Mouse (Mus musculus) stomach, embryonic 15.5 days (tissue): Measurements from ENCODE around the gene Endou. TPM values are rescaled to one million over a fixed set of nuclear protein-coding genes. Genes with fewer than 3 reads are reported as not detected.

ENCODE experiments used
- ATAC-seq: fragments of 200-750 bp; cut with Nextera tagmentation; 2 replicates; pipeline ENCODE4 v1.8.0; 2017; ENCODE audit warnings: low read depth, moderate number of reproducible peaks, moderate TSS enrichment; ENCODE audit not compliant: insufficient read depth, low FRiP score
- H3K27ac ChIP-seq: fragments of 300-500 bp; sonication (generic); 2 replicates; pipeline ENCODE4 v1.5.1; 2015; ENCODE audit warnings: mild to moderate bottlenecking, inconsistent platforms
- H3K27me3 ChIP-seq: fragments of 300-500 bp; sonication (generic); replicated peaks from 2 replicates; pipeline ENCODE4 v1.6.1; 2015; ENCODE audit warnings: inconsistent platforms
- H3K36me3 ChIP-seq: fragments of 300-500 bp; sonication (generic); 2 replicates; pipeline ENCODE4 v1.6.1; 2015; ENCODE audit warnings: inconsistent platforms
- H3K4me1 ChIP-seq: fragments of 300-500 bp; sonication (generic); 2 replicates; pipeline ENCODE4 v1.6.1; 2015; ENCODE audit warnings: inconsistent platforms
- H3K4me2 ChIP-seq: fragments of 300-500 bp; sonication (generic); 2 replicates; pipeline ENCODE4 v1.6.1; 2015; ENCODE audit warnings: mild to moderate bottlenecking, inconsistent platforms
- H3K4me3 ChIP-seq: fragments of 300-500 bp; sonication (generic); replicated peaks from 2 replicates; pipeline ENCODE4 v1.5.1; 2015; ENCODE audit warnings: inconsistent platforms
- H3K9ac ChIP-seq: fragments of 300-500 bp; sonication (generic); 2 replicates; pipeline ENCODE4 v1.6.1; 2015; ENCODE audit warnings: inconsistent platforms
- H3K9me3 ChIP-seq: fragments of 300-500 bp; sonication (generic); 2 replicates; pipeline ENCODE4 v1.6.1; 2016; ENCODE audit warnings: inconsistent platforms
- WGBS: fragments of 180-500 bp; shearing (Covaris S2); methylation state at CpG from one replicate; pipeline ENCODE4 v1.1.7; 2015; 5-methylcytosine and 5-hydroxymethylcytosine counted together
- polyA plus RNA-seq: library from polyadenylated mRNA; unstranded; fragments of >200 nt; fragmentation: Nextera tagmentation; extraction: Ambion mirVana; gene quantifications from 2 replicates; pipeline ENCODE4 v1.2.1, GENCODE M21; 2015

Endou gene
- polyA plus RNA-seq, 1 experiment from 2014 or later = 2.2 TPM

DNA sequence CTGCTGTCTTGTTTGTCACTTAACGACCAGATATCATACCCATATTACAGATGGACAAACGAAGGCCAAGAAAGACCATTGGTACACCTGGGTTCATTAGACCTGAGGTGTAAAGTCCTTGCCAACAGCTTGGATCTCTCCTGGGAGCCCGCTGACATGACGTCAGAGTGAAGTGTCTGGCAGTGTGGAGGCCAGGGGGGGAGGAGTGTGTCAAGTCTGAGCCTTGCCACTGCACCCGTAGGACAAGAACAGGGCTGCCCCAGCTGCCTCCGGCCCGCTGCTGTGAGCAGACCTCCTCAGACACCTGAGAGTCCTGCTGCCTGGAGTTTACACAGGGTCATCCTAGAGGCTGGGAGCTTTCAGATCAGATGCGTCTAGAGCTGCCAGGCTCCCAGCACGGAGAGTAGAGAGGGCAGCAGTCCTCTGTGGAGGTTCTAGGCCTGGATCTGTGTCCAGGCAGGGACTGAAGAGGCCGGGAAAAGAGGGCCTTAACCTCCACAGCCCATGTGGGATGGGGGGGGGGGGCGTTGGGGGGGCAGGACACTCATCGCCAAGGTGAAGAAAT is 12.9 kb upstream of the Endou start:
- 64% methylated on average over 12 of the region's 12 CpGs for WGBS
- no peak overlapping the region for H3K4me3 ChIP-seq
- no peaks in the 10 kb centered on the region for H3K27me3 ChIP-seq
- ATAC-seq = no peak
- H3K4me1 ChIP-seq = 0 out of 2 replicates have a peak, but pooled peaks cover 10% of the 10 kb centered on the region
- no peak overlapping the region for H3K4me2 ChIP-seq
- no peaks in the 10 kb centered on the region for H3K9me3 ChIP-seq
- no peak overlapping the region for H3K27ac ChIP-seq
- H3K9ac ChIP-seq = no peak overlapping the region
- H3K36me3 ChIP-seq = no peaks in the 10 kb centered on the region

DNA sequence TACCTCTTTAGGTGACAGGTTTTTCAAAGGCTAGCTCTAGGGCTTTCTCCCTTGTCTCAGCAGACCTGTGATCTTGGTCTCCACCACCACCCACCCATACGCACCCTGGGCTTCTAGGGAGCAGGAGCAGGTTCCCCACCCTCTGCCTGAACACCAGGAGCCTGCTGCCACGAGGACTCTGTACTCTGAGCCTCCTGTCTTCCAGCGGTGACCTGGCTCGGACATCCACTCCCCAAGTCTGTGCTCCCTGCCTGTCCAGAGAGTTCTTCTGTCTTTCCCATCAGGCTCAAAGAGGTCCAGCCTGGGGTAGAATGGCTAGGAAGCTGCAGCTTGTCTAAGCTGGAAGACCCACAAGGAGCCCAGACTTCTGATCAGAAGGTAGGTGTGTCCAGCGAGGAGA is 12.1 kb upstream of the Endou start:
- H3K36me3 ChIP-seq = no peaks in the 10 kb centered on the region
- no peaks in the 10 kb centered on the region for H3K27me3 ChIP-seq
- H3K4me3 ChIP-seq = no peak overlapping the region
- 0 out of 2 replicates have a peak, but pooled peaks cover 10% of the 10 kb centered on the region for H3K4me1 ChIP-seq
- H3K4me2 ChIP-seq = no peak overlapping the region
- H3K9me3 ChIP-seq = no peaks in the 10 kb centered on the region
- no peak for ATAC-seq
- H3K27ac ChIP-seq = no peak overlapping the region
- H3K9ac ChIP-seq = no peak overlapping the region
- WGBS = 80% methylated on average over 5 of the region's 5 CpGs

DNA sequence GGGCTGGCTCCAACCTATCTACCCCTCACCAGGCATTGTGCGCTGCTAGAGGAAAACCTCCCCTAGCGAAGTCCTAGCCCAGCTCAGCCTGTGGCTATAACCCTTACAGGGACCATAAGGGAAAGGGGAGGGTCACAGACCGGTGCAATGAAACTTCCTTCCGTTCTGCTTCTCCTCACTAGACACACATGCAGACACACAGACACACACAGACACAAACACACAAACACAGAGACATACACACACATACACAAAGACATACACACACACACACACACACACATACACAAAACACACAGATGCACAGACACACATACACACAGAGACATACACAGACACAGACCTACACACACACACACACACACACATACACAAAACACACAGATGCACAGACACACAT is 11.5 kb upstream of the Endou start:
- Histone ChIP-seq H3K9ac (no peak overlapping the region), H3K27me3 (no peaks in the 10 kb centered on the region), H3K27ac (no peak overlapping the region), H3K36me3 (no peaks in the 10 kb centered on the region), H3K4me2 (no peak overlapping the region), H3K4me1 (0 out of 2 replicates have a peak, but pooled peaks cover 10% of the 10 kb centered on the region), H3K9me3 (no peaks in the 10 kb centered on the region), H3K4me3 (no peak overlapping the region)
- 72% methylated on average over 4 of the region's 4 CpGs for WGBS
- no peak for ATAC-seq

DNA sequence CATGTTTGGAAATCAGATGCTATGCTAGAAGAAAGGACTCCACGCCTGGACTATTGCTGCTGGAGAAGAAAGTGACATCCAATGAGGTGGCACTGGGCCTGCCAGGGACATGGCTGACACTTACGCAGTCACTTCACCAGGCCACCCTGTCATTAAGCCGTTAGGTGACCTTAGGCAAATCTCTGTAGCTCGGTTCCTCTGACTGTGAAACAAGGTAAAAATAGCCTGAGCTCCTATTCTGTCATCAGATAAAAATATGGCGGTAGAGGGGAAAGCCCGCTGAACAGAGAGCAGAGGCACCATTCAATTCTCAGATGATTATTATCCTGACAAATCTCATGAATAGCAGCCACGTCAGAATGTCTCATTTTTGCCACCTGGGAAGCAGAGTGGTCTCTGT is 10.9 kb upstream of the Endou start:
- Histone ChIP-seq H3K4me3 (no peak overlapping the region), H3K9me3 (no peaks in the 10 kb centered on the region), H3K27me3 (no peaks in the 10 kb centered on the region), H3K27ac (no peak overlapping the region), H3K4me2 (no peak overlapping the region), H3K36me3 (no peaks in the 10 kb centered on the region), H3K4me1 (0 out of 2 replicates have a peak, but pooled peaks cover 10% of the 10 kb centered on the region), H3K9ac (no peak overlapping the region)
- WGBS = 65% methylated on average over 7 of the region's 7 CpGs
- no peak for ATAC-seq

DNA sequence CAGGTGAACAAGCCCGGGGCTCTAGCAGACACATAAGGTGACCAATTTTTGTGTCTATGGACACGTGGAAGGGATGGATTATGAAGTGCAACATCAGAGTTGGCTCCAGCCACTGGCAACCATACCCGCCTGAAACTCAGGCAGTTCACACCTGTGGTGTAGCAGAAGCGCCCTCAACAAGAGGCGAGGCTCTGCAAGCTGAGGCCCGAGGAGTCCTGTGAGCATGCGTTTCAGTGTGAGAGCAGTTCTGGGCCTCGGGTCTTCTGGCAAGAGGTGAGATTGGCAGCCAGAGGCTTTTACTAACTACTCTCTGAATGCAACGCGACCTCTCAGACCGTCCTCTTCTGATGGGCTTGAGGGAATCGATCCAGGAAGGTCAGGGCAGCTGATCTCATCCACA is 10.5 kb upstream of the Endou start:
- no peak for ATAC-seq
- Histone ChIP-seq H3K4me3 (no peak overlapping the region), H3K9me3 (no peaks in the 10 kb centered on the region), H3K4me2 (no peak overlapping the region), H3K27ac (no peak overlapping the region), H3K27me3 (no peaks in the 10 kb centered on the region), H3K9ac (no peak overlapping the region), H3K4me1 (0 out of 2 replicates have a peak, but pooled peaks cover 10% of the 10 kb centered on the region), H3K36me3 (no peaks in the 10 kb centered on the region)
- WGBS = 74% methylated on average over 12 of the region's 12 CpGs

DNA sequence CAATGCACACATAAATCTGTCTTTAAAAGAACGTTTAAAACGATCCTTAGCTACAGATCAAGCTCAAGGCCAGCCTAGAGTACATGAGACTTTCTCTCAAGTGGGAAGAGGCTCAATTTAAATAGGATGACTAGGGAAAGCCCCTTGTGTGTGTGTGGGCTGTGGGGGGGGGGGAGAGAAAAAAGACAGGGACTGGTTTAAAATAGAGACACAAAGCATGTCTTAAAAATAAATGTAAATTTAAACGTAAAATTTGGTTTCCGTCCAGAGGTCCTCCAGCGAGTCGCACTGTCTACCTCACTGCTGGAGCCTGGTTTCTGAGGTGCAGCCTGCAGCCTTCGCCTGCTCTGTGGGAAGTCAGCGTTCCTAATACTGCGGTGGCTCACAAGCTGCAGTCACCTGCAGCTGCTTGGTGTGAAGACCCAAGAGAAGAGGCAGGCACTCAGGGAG is 9.2 kb upstream of the Endou start:
- no peak for ATAC-seq
- Histone ChIP-seq H3K27me3 (no peaks in the 10 kb centered on the region), H3K36me3 (no peaks in the 10 kb centered on the region), H3K4me1 (0 out of 2 replicates have a peak, but pooled peaks cover 6% of the 10 kb centered on the region), H3K4me2 (no peak overlapping the region), H3K9me3 (no peaks in the 10 kb centered on the region), H3K27ac (no peak overlapping the region), H3K9ac (no peak overlapping the region), H3K4me3 (no peak overlapping the region)
- 73% methylated on average over 9 of the region's 9 CpGs for WGBS

DNA sequence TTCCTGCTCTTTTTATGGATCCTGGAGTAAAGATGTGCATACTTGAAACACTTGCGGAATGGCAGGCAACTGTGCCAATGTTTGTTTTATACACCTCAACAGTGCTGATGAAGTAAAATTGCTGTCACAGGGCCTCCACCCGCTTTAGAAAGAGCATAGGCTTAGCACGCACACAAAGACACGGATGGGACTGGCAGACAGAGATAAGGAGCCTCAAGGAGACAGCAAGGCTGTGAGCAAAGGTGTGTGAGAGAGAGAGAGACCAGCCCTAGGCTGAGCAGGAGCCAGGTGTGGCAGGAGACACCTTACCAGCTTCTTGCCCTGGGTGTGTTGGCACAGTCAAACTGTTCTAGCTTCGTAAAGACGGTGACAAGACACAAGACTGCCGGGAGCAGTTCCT is 7.8 kb upstream of the Endou start:
- Histone ChIP-seq H3K27ac (no peak overlapping the region), H3K4me3 (no peak overlapping the region), H3K9ac (no peak overlapping the region), H3K9me3 (no peaks in the 10 kb centered on the region), H3K36me3 (no peaks in the 10 kb centered on the region), H3K4me2 (no peak overlapping the region), H3K4me1 (no peaks in the 10 kb centered on the region), H3K27me3 (no peaks in the 10 kb centered on the region)
- 82% methylated on average over 7 of the region's 7 CpGs for WGBS
- no peak for ATAC-seq

DNA sequence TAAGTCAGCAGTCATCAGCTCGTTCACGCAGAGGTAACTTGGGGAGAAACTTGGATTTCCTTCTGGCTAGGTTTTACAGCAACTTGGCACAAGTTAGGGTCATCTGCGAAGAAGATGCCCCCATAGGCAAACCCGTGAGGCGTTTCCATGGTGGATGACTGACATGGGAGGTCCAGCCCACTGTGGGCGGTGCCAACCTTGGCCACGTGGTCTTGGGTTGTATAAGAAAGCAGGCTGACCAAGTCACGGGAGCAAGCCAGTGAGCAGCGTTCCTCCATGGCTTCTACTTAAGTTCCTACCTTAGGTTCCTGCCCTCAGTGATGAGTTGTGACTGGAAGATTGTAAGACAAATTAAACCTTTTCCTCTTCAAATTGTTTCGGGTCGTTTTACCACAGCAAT is 849 bp upstream of the Endou start:
- H3K9me3 ChIP-seq = no peaks in the 10 kb centered on the region
- no peaks in the 10 kb centered on the region for H3K36me3 ChIP-seq
- no peaks in the 10 kb centered on the region for H3K4me1 ChIP-seq
- no peak overlapping the region for H3K9ac ChIP-seq
- no peak overlapping the region for H3K4me2 ChIP-seq
- ATAC-seq = no peak
- no peak overlapping the region for H3K27ac ChIP-seq
- no peak overlapping the region for H3K4me3 ChIP-seq
- H3K27me3 ChIP-seq = no peaks in the 10 kb centered on the region
- 88% methylated on average over 11 of the region's 11 CpGs for WGBS

DNA sequence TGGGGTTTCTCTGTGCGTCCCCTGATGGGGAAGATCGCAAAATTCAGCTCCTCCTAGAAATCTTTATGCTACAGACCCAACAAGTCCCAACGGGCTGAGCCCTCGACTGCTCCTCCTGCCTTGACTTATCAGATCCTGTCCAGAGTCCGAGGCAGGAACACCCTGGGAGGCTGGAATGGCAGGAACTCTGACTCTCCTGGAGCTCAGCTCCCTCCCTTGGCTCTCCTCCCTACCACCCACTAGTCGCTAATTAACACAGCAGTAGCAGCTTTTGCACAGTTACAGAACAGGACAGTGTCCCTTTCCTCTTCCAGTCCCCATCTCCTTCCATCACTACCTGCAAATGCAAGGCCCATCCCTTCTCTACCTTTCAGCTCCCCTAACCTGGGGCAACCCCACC is 774 bp downstream of the Endou start:
- H3K27ac ChIP-seq = no peak overlapping the region
- H3K36me3 ChIP-seq = no peaks in the 10 kb centered on the region
- no peak for ATAC-seq
- H3K4me2 ChIP-seq = no peak overlapping the region
- no peak overlapping the region for H3K9ac ChIP-seq
- no peak overlapping the region for H3K4me3 ChIP-seq
- H3K9me3 ChIP-seq = no peaks in the 10 kb centered on the region
- H3K27me3 ChIP-seq = no peaks in the 10 kb centered on the region
- WGBS = 57% methylated on average over 6 of the region's 6 CpGs
- H3K4me1 ChIP-seq = no peaks in the 10 kb centered on the region

DNA sequence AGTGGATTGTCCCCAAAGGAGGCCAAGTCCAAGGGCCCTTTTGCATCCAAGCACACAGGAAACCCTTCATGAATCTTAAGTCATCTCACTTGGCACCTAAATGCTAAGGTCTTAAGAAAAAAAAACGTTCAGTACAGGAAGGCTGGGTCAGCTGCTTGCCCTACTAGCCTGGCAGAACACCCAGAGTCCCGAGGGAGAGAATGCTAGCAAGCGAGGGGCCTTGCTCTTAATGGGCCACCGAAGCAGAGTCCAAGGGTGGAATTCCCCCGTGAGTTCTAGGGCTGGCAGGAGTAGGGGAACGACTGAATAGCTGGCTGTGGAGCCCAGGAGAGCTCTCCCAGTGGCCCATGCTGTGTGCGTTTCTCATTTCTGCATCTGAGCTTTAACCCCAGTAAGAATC is 2.3 kb downstream of the Endou start:
- H3K4me2 ChIP-seq = no peak overlapping the region

DNA sequence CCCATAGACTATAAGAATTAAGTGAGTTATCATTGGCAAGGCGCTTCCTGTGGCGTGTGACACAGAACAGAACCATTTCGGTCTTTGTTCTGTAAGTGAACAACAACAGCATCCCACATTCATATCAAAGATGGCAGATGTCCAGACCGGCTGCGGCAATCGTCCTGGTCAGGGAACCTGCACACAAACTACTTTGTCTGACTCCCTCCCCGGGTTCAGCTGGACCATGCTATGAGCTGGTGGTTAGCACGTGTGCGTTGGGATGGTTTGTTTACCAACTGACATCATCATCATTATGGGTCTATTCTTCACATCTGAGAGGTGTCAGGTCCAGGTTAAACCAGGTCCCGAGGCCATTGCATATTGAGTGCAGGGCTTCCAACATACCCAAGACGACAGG is 2.7 kb downstream of the Endou start:
- no peak overlapping the region for H3K4me2 ChIP-seq
- H3K36me3 ChIP-seq = no peaks in the 10 kb centered on the region
- H3K4me3 ChIP-seq = no peak overlapping the region
- no peak overlapping the region for H3K27ac ChIP-seq
- H3K4me1 ChIP-seq = no peaks in the 10 kb centered on the region
- 66% methylated on average over 11 of the region's 11 CpGs for WGBS
- H3K9ac ChIP-seq = no peak overlapping the region
- no peak for ATAC-seq
- H3K9me3 ChIP-seq = no peaks in the 10 kb centered on the region
- H3K27me3 ChIP-seq = no peaks in the 10 kb centered on the region

More for the DNA sequence above, 2.3 kb downstream of the Endou start:
- Histone ChIP-seq H3K36me3 (no peaks in the 10 kb centered on the region), H3K9me3 (no peaks in the 10 kb centered on the region), H3K9ac (no peak overlapping the region), H3K4me1 (no peaks in the 10 kb centered on the region), H3K4me3 (no peak overlapping the region), H3K27ac (no peak overlapping the region), H3K27me3 (no peaks in the 10 kb centered on the region)
- WGBS = 58% methylated on average over 7 of the region's 7 CpGs
- ATAC-seq = no peak

DNA sequence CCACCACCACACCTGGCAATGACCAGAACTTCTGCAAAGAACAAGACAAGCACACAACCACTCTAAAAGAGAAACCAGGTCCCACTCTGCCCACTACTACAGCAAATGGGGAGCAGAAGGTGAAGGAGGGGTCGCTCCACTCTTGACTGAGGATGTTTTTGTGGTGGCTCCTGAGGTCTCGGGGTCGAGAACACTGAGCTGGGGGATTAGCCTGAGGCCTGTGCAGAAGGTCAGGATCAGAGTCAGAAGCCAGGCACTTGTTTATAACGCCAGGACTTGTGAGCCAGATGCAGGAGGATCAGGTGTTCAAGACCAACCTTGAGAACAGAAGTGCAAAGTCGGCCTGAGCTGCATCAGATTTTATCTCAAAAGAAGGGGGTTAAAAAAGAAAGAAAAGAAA is 3.6 kb downstream of the Endou start:
- no peaks in the 10 kb centered on the region for H3K27me3 ChIP-seq
- no peak overlapping the region for H3K4me2 ChIP-seq
- ATAC-seq = no peak
- H3K36me3 ChIP-seq = no peaks in the 10 kb centered on the region
- 63% methylated on average over 5 of the region's 5 CpGs for WGBS
- no peak overlapping the region for H3K4me3 ChIP-seq
- no peak overlapping the region for H3K9ac ChIP-seq
- no peak overlapping the region for H3K27ac ChIP-seq
- no peaks in the 10 kb centered on the region for H3K4me1 ChIP-seq
- H3K9me3 ChIP-seq = no peaks in the 10 kb centered on the region

DNA sequence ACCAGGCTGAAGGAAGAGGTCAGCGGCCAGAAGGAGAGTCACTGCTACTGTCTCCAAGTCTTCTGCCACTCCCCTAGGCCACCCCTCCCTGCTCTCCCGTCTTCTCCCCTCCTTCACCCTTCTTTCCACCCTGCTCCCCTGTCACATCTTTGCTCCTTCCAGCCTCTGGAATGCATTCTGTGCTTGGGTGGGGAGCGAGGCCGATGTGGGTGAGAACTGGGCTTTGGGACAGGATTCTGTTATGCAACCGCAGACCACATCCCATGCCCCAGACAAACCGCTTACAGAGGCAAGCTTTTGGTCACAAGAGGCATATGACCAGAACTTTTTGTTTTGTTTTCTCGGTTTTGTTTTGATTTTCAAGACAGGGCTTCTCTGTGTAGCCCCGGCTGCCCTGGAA is 4.1 kb downstream of the Endou start:
- ATAC-seq = no peak
- Histone ChIP-seq H3K27ac (no peak overlapping the region), H3K27me3 (no peaks in the 10 kb centered on the region), H3K4me1 (no peaks in the 10 kb centered on the region), H3K9ac (no peak overlapping the region), H3K4me3 (no peak overlapping the region), H3K36me3 (no peaks in the 10 kb centered on the region), H3K4me2 (no peak overlapping the region), H3K9me3 (no peaks in the 10 kb centered on the region)
- WGBS = 65% methylated on average over 8 of the region's 8 CpGs
